Mouse (Mus musculus) adrenal gland, adult 10 weeks (tissue): ENCODE data around the gene Zfp827. TPM values are rescaled to one million over a fixed set of nuclear protein-coding genes. Genes with fewer than 3 reads are reported as not detected.

Experiments
- polyA plus RNA-seq: library from polyadenylated mRNA; stranded (reverse); fragments of 350-450 nt; fragmentation: Illumina TruSeq; extraction: RNeasy Lipid Tissue Mini Kit (QIAGEN cat#74804); gene quantifications from one replicate; pipeline ENCODE4 v1.2.3, GENCODE M21; 2014; ENCODE audit warnings: low read depth, low replicate concordance

The Zfp827 gene
- polyA plus RNA-seq: 5.4 TPM

GRCm38 (mm10) chr8:79027977-79028487, at the start of gene Zfp827:
Gene Zfp827 (plus strand): TSS chr8:79028437.

Other genes starting within 250 kb of the Zfp827 start
- gene Lsm6, start 207.3 kb upstream of the Zfp827 start, polyA plus RNA-seq: 233 TPM
- gene 1700011L22Rik, start 220.1 kb downstream of the Zfp827 start, polyA plus RNA-seq: not detected